Mouse (Mus musculus) kidney, postnatal 14 days (tissue): ENCODE measurements at regions not wholly inside any gene's neighbourhood (a gene's known extent, or its start where the extent isn't known, plus 50 kb on each side); places are given as distances from the start of the nearest gene placed in this dataset.

Source experiments
- DNase-seq: peaks from one replicate; pipeline ENCODE4 v3.0.0; 2022; ENCODE audit warnings: mixed read lengths

GRCm38 (mm10) chr13:110450526-110450925, 55.7 kb downstream of the Plk2 start:
- no peak for DNase-seq

- no peak for DNase-seq
These were observed 57.2 kb downstream of the Plk2 start for GRCm38 (mm10) chr13:110452009-110452525.

- no peak for DNase-seq
These were observed 60.2 kb downstream of the Plk2 start for GRCm38 (mm10) chr13:110455085-110455484.

GRCm38 (mm10) chr13:110455569-110456196, 60.8 kb downstream of the Plk2 start:
- no peak for DNase-seq

GRCm38 (mm10) chr13:110458701-110459100, 63.9 kb downstream of the Plk2 start:
- no peak for DNase-seq

GRCm38 (mm10) chr13:110461581-110461980, 66.7 kb downstream of the Plk2 start:
- no peak for DNase-seq

GRCm38 (mm10) chr13:110471526-110471925, 76.7 kb downstream of the Plk2 start:
- DNase-seq, result no peak

GRCm38 (mm10) chr13:110477709-110478108, 82.9 kb downstream of the Plk2 start:
- DNase-seq, result no peak

GRCm38 (mm10) chr13:110484358-110484940, 89.6 kb downstream of the Plk2 start:
- no peak for DNase-seq

GRCm38 (mm10) chr13:110485515-110485914, 90.7 kb downstream of the Plk2 start:
- DNase-seq, result no peak

- no peak for DNase-seq
These were observed 95.3 kb downstream of the Plk2 start for GRCm38 (mm10) chr13:110490166-110490565.

- DNase-seq, result no peak
These were observed 97.6 kb downstream of the Plk2 start for GRCm38 (mm10) chr13:110492296-110493001.

- no peak for DNase-seq
These were observed 98.2 kb downstream of the Plk2 start for GRCm38 (mm10) chr13:110493002-110493552.

- DNase-seq, result no peak
These were observed 102.6 kb downstream of the Plk2 start for GRCm38 (mm10) chr13:110497461-110497860.

- DNase-seq, result no peak
These were observed 113.0 kb downstream of the Plk2 start for GRCm38 (mm10) chr13:110507814-110508362.

GRCm38 (mm10) chr13:110517986-110518385, 123.1 kb downstream of the Plk2 start:
- no peak for DNase-seq

GRCm38 (mm10) chr13:110522974-110523373, 128.1 kb downstream of the Plk2 start:
- DNase-seq, result no peak

- DNase-seq, result no peak
These were observed 132.8 kb downstream of the Plk2 start for GRCm38 (mm10) chr13:110527681-110528080.

- DNase-seq, result no peak
These were observed 134.8 kb downstream of the Plk2 start for GRCm38 (mm10) chr13:110529624-110530023.

- DNase-seq, result peak; percentile 76
These were observed 139.5 kb downstream of the Plk2 start for GRCm38 (mm10) chr13:110534320-110534764.

GRCm38 (mm10) chr13:110535785-110536184, 140.9 kb downstream of the Plk2 start:
- DNase-seq, result no peak

GRCm38 (mm10) chr13:110537960-110538463, 143.2 kb downstream of the Plk2 start:
- DNase-seq, result peak; percentile 80
